Mouse (Mus musculus) cortical plate, adult 2 months (tissue): ENCODE measurements at regions not wholly inside any gene's neighbourhood (a gene's known extent, or its start where the extent isn't known, plus 50 kb on each side); places are given as distances from the start of the nearest gene placed in this dataset.

Experiments used
- CTCF ChIP-seq: fragments of 200-500 bp; IDR thresholded peaks from 2 replicates; pipeline ENCODE4 v1.5.1; 2011; ENCODE audit warnings: mild to moderate bottlenecking, control low read depth, low read length; ENCODE audit not compliant: insufficient read depth; ENCODE audit errors: extremely low read depth
- POLR2A ChIP-seq: fragments of 200-500 bp; IDR thresholded peaks from 2 replicates; pipeline ENCODE4 v1.6.1; 2011; ENCODE audit warnings: mild to moderate bottlenecking, low read length, control low read depth; ENCODE audit not compliant: insufficient read depth; ENCODE audit errors: extremely low read depth

- TF ChIP-seq CTCF: no peak
- no peak for TF ChIP-seq POLR2A
These were observed 125.9 kb downstream of the Slc38a6 start for GRCm38 (mm10) chr12:73412500-73412899.
